Mouse (Mus musculus): ENCODE data around the gene Zbtb16.

The Zbtb16 gene

GRCm38 (mm10) chr9:48816678-48817398 lies 19.2 kb downstream of the Zbtb16 start:
- H3K4me3 ChIP-seq (replicated peaks; ENCODE audit: low read length) = no peak overlapping the region
- H3K36me3 ChIP-seq (ENCODE audit: insufficient read depth, low read length) = no peaks in the 10 kb centered on the region
- H3K4me1 ChIP-seq (replicated peaks; ENCODE audit: low read depth, low read length) = no peaks in the 10 kb centered on the region
- peaks cover 34% of the 10 kb centered on the region for H3K27me3 ChIP-seq (ENCODE audit: insufficient read depth, low read length)
- H3K9me3 ChIP-seq (ENCODE audit: low read length) = no peaks in the 10 kb centered on the region
- TF ChIP-seq NANOG (IDR thresholded peaks at IDR 0.05; ENCODE audit: borderline replicate concordance, low read length) (no peak), POU5F1 (IDR thresholded peaks at IDR 0.05; ENCODE audit: borderline replicate concordance, low read length) (no peak), CTCF (conservative IDR thresholded peaks at IDR 0.05; ENCODE audit: low read length) (no peak)

DNA sequence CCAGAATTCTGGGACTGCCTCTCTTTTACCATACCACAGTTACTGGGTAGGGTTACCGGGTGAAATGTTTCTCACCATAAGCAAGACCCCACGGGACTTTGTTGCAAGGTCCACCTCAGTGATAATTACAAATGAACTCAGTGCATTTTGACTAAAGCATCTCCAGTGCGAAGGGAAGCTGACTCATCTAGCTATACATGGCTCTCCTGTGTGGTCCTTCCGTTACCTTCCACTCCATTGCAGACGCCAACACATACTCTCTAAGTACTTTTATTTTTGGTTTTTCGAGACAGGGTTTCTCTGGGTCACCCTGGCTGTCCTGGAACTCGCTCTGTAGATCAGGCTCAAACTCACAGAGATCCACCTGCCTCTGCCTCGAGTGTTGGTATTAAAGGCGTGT lies 19.9 kb downstream of the Zbtb16 start:
- no peak overlapping the region for H3K4me3 ChIP-seq (replicated peaks; ENCODE audit: low read length)
- H3K36me3 ChIP-seq (ENCODE audit: insufficient read depth, low read length) = no peaks in the 10 kb centered on the region
- no peaks in the 10 kb centered on the region for H3K9me3 ChIP-seq (ENCODE audit: low read length)
- TF ChIP-seq CTCF (conservative IDR thresholded peaks at IDR 0.05; ENCODE audit: low read length) (no peak), POU5F1 (IDR thresholded peaks at IDR 0.05; ENCODE audit: borderline replicate concordance, low read length) (no peak), NANOG (IDR thresholded peaks at IDR 0.05; ENCODE audit: borderline replicate concordance, low read length) (no peak)
- no peaks in the 10 kb centered on the region for H3K4me1 ChIP-seq (replicated peaks; ENCODE audit: low read depth, low read length)
- peaks cover 38% of the 10 kb centered on the region for H3K27me3 ChIP-seq (ENCODE audit: insufficient read depth, low read length)

GRCm38 (mm10) chr9:48814881-48815495 lies 21.0 kb downstream of the Zbtb16 start:
- TF ChIP-seq NANOG (IDR thresholded peaks at IDR 0.05; ENCODE audit: borderline replicate concordance, low read length) = no peak
- no peak for TF ChIP-seq POU5F1 (IDR thresholded peaks at IDR 0.05; ENCODE audit: borderline replicate concordance, low read length)
- TF ChIP-seq CTCF (conservative IDR thresholded peaks at IDR 0.05; ENCODE audit: low read length) = no peak

GRCm38 (mm10) chr9:48813960-48814880 lies 21.8 kb downstream of the Zbtb16 start:
- Histone ChIP-seq H3K27me3 (ENCODE audit: insufficient read depth, low read length) (peaks cover 22% of the 10 kb centered on the region), H3K4me3 (replicated peaks; ENCODE audit: low read length) (no peak overlapping the region), H3K36me3 (ENCODE audit: insufficient read depth, low read length) (no peaks in the 10 kb centered on the region), H3K9me3 (ENCODE audit: low read length) (no peaks in the 10 kb centered on the region), H3K4me1 (replicated peaks; ENCODE audit: low read depth, low read length) (no peaks in the 10 kb centered on the region)
- TF ChIP-seq NANOG (IDR thresholded peaks at IDR 0.05; ENCODE audit: borderline replicate concordance, low read length) (no peak), CTCF (conservative IDR thresholded peaks at IDR 0.05; ENCODE audit: low read length) (no peak), POU5F1 (IDR thresholded peaks at IDR 0.05; ENCODE audit: borderline replicate concordance, low read length) (no peak)

More at GRCm38 (mm10) chr9:48814881-48815495, 21.0 kb downstream of the Zbtb16 start:
- H3K4me3 ChIP-seq (replicated peaks; ENCODE audit: low read length) = no peak overlapping the region
- no peaks in the 10 kb centered on the region for H3K9me3 ChIP-seq (ENCODE audit: low read length)
- peaks cover 30% of the 10 kb centered on the region for H3K27me3 ChIP-seq (ENCODE audit: insufficient read depth, low read length)
- H3K36me3 ChIP-seq (ENCODE audit: insufficient read depth, low read length) = no peaks in the 10 kb centered on the region
- no peaks in the 10 kb centered on the region for H3K4me1 ChIP-seq (replicated peaks; ENCODE audit: low read depth, low read length)

- Histone ChIP-seq H3K27me3 (ENCODE audit: insufficient read depth, low read length) (peaks cover 18% of the 10 kb centered on the region), H3K4me1 (replicated peaks; ENCODE audit: low read depth, low read length) (no peaks in the 10 kb centered on the region), H3K36me3 (ENCODE audit: insufficient read depth, low read length) (no peaks in the 10 kb centered on the region), H3K4me3 (replicated peaks; ENCODE audit: low read length) (no peak overlapping the region), H3K9me3 (ENCODE audit: low read length) (no peaks in the 10 kb centered on the region)
- TF ChIP-seq CTCF (conservative IDR thresholded peaks at IDR 0.05; ENCODE audit: low read length) (no peak), POU5F1 (IDR thresholded peaks at IDR 0.05; ENCODE audit: borderline replicate concordance, low read length) (no peak), NANOG (IDR thresholded peaks at IDR 0.05; ENCODE audit: borderline replicate concordance, low read length) (no peak)
These were observed 23.7 kb downstream of the Zbtb16 start for GRCm38 (mm10) chr9:48812352-48812751.

GRCm38 (mm10) chr9:48806591-48806990 lies 29.4 kb downstream of the Zbtb16 start:
- Histone ChIP-seq H3K36me3 (ENCODE audit: insufficient read depth, low read length) (no peaks in the 10 kb centered on the region), H3K4me3 (replicated peaks; ENCODE audit: low read length) (no peak overlapping the region), H3K4me1 (replicated peaks; ENCODE audit: low read depth, low read length) (no peaks in the 10 kb centered on the region), H3K9me3 (ENCODE audit: low read length) (no peaks in the 10 kb centered on the region), H3K27me3 (ENCODE audit: insufficient read depth, low read length) (peaks cover 5% of the 10 kb centered on the region)
- TF ChIP-seq CTCF (conservative IDR thresholded peaks at IDR 0.05; ENCODE audit: low read length) (no peak), POU5F1 (IDR thresholded peaks at IDR 0.05; ENCODE audit: borderline replicate concordance, low read length) (no peak)

DNA sequence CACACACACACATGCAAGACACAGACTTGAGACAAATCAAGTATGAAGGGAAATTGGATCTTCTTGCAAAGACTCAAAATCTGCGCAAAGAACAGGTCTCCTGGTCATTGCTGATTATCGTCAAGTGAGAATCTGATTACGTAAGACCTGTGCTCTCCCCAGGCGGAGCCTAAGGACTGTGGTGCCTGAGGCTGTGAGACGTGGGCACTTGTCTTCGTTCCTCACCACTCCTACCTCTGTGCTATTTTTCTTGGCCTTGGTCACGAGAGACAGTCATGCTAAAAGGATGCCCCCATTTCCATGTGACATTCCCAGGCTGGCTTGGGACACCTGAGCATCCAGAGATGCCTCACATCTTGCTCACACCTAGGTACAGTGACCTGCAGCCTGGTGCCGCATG lies 30.2 kb downstream of the Zbtb16 start:
- Histone ChIP-seq H3K4me1 (replicated peaks; ENCODE audit: low read depth, low read length) (no peaks in the 10 kb centered on the region), H3K27me3 (ENCODE audit: insufficient read depth, low read length) (peaks cover 2% of the 10 kb centered on the region; the same call in 1 of the 2 replicates), H3K36me3 (ENCODE audit: insufficient read depth, low read length) (no peaks in the 10 kb centered on the region), H3K4me3 (replicated peaks; ENCODE audit: low read length) (no peak overlapping the region), H3K9me3 (ENCODE audit: low read length) (no peaks in the 10 kb centered on the region)
- TF ChIP-seq POU5F1 (IDR thresholded peaks at IDR 0.05; ENCODE audit: borderline replicate concordance, low read length) (no peak), CTCF (conservative IDR thresholded peaks at IDR 0.05; ENCODE audit: low read length) (no peak), NANOG (IDR thresholded peaks at IDR 0.05; ENCODE audit: borderline replicate concordance, low read length) (no peak)

DNA sequence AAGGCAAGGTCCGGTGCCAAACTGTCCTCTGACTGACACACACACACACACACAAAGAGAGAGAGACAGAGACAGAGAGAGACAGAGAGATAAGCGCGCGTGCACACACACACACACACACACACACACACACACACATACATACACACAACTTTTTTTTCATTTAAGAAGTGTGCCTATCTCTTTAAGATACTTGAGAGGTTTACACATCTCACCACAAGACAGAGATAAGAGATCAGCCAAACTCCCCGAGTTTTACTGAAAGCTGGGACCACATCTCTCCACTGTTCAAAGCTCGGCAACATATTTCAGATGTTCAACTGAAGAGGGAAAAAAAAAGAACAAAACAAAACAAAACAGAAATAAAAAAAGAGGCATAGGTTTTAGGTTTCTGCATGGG lies 31.5 kb downstream of the Zbtb16 start:
- Histone ChIP-seq H3K36me3 (ENCODE audit: insufficient read depth, low read length) (no peaks in the 10 kb centered on the region), H3K27me3 (ENCODE audit: insufficient read depth, low read length) (peaks cover 2% of the 10 kb centered on the region; the same call in 1 of the 2 replicates), H3K9me3 (ENCODE audit: low read length) (no peaks in the 10 kb centered on the region), H3K4me3 (replicated peaks; ENCODE audit: low read length) (no peak overlapping the region), H3K4me1 (replicated peaks; ENCODE audit: low read depth, low read length) (no peaks in the 10 kb centered on the region)
- TF ChIP-seq NANOG (IDR thresholded peaks at IDR 0.05; ENCODE audit: borderline replicate concordance, low read length) (no peak), CTCF (conservative IDR thresholded peaks at IDR 0.05; ENCODE audit: low read length) (no peak), POU5F1 (IDR thresholded peaks at IDR 0.05; ENCODE audit: borderline replicate concordance, low read length) (no peak)
